8 mouse cellular contexts compared by ENCODE assay signal in the genomic region with DNA sequence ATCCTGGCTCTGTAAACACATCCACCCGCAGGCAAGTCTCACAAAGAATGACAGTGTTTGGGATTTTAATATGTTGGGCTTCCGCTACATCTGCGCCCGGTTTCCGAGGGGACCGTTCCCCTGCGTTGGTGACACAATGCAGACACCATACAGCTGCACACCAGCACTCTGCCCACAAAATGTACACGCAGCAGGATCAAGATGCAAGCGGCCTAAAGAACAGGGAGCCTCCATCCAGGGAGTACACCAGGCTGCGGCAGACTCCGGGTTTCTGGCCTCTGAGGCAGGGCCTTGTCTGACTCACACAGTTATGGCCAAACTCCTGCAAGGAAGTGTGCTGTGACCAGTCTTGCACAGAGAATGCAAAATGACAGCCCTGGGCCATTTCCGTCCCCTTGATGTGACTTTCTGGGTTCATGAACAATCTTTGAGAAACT. TPM values are rescaled to one million over a fixed set of nuclear protein-coding genes. Genes with fewer than 3 reads are reported as not detected.
DNase-seq lines count a peak whose midpoint lies in the region; ATAC-seq and TF ChIP-seq lines count a peak whose summit lies in the region.

No protein-coding gene starts in this region.

- peak overlapping the region; percentile 27; the same call in 1 of the 2 replicates for H3K27ac ChIP-seq in testis, adult 2 months (ENCODE audit: control insufficient read depth, insufficient read depth, low read depth, low read length)
- H3K27ac ChIP-seq in embryonic facial prominence, embryonic 15.5 days (replicated peaks): peak overlapping the region; percentile 82
- peak overlapping the region; percentile 82 for H3K27ac ChIP-seq in intestine, embryonic 16.5 days (ENCODE audit: low read length)
- H3K27ac ChIP-seq in midbrain, embryonic 13.5 days: peak overlapping the region; percentile 87

- no peaks in the 10 kb centered on the region for H3K36me3 ChIP-seq in testis, adult 2 months (ENCODE audit: control insufficient read depth, insufficient read depth, low read length)
- H3K36me3 ChIP-seq in embryonic facial prominence, embryonic 15.5 days: peaks cover 12% of the 10 kb centered on the region; the same call in 1 of the 2 replicates
- peaks cover 12% of the 10 kb centered on the region for H3K36me3 ChIP-seq in intestine, embryonic 16.5 days (ENCODE audit: control insufficient read depth, insufficient read depth, low read length)
- peaks cover 28% of the 10 kb centered on the region for H3K36me3 ChIP-seq in midbrain, embryonic 13.5 days

- H3K9ac ChIP-seq in embryonic facial prominence, embryonic 15.5 days: no peak overlapping the region
- peak overlapping the region; percentile 39 for H3K9ac ChIP-seq in intestine, embryonic 16.5 days (ENCODE audit: low read depth, low read length)
- H3K9ac ChIP-seq in midbrain, embryonic 13.5 days (replicated peaks): peak overlapping the region; percentile 52

- no peak overlapping the region for H3K4me3 ChIP-seq in testis, adult 2 months (ENCODE audit: control insufficient read depth, low read depth, low read length)
- no peak overlapping the region for H3K4me3 ChIP-seq in embryonic facial prominence, embryonic 15.5 days (replicated peaks)
- no peak overlapping the region for H3K4me3 ChIP-seq in intestine, embryonic 16.5 days (ENCODE audit: low read length)
- H3K4me3 ChIP-seq in midbrain, embryonic 13.5 days (replicated peaks): no peak overlapping the region

- no peak for TF ChIP-seq POLR2A in testis, adult 2 months (IDR thresholded peaks at IDR 0.05; ENCODE audit: control insufficient read depth, low read depth, low read length)

- no peak for TF ChIP-seq CTCF in testis, adult 2 months (IDR thresholded peaks at IDR 0.05; ENCODE audit: control insufficient read depth, insufficient read depth, insufficient replicate concordance, low read depth, low read length)

- WGBS in embryonic facial prominence, embryonic 15.5 days: 33% methylated on average over 12 of the region's 12 CpGs
- WGBS in intestine, embryonic 16.5 days: 30% methylated on average over 12 of the region's 12 CpGs
- 25% methylated on average over 12 of the region's 12 CpGs for WGBS in midbrain, embryonic 13.5 days

- no peak overlapping the region for H3K4me2 ChIP-seq in embryonic facial prominence, embryonic 15.5 days (replicated peaks)
- no peak overlapping the region for H3K4me2 ChIP-seq in intestine, embryonic 16.5 days (ENCODE audit: low read depth, low read length)
- peak overlapping the region; percentile 29; the same call in 1 of the 2 replicates for H3K4me2 ChIP-seq in midbrain, embryonic 13.5 days (replicated peaks)

- H3K9me3 ChIP-seq in embryonic facial prominence, embryonic 15.5 days (replicated peaks): no peaks in the 10 kb centered on the region
- H3K9me3 ChIP-seq in intestine, embryonic 16.5 days (ENCODE audit: control insufficient read depth, low read length): no peaks in the 10 kb centered on the region
- no peaks in the 10 kb centered on the region for H3K9me3 ChIP-seq in midbrain, embryonic 13.5 days

- ATAC-seq in embryonic facial prominence, embryonic 15.5 days (ENCODE audit: insufficient number of reproducible peaks, low FRiP score, low TSS enrichment, low read depth): 0 out of 2 replicates have a peak, but pooled peaks have one; percentile 40
- no peak for ATAC-seq in intestine, embryonic 16.5 days
- peak; percentile 59; the same call in 1 of the 2 replicates for ATAC-seq in midbrain, embryonic 13.5 days

- DNase-seq in testis, postnatal 10 days (ENCODE audit: low spot score): no peak
- DNase-seq in spleen, postnatal 10 days (ENCODE audit: low spot score in 2 of 2): no peak
- DNase-seq in thymus, postnatal 4 days: no peak
- DNase-seq in gastrocnemius, postnatal 10 days: no peak

- no peaks in the 10 kb centered on the region; the same call in none of the 2 replicates for H3K4me1 ChIP-seq in testis, adult 2 months (ENCODE audit: control insufficient read depth, insufficient read depth, low read length)
- peaks cover 58% of the 10 kb centered on the region for H3K4me1 ChIP-seq in embryonic facial prominence, embryonic 15.5 days
- peaks cover 51% of the 10 kb centered on the region for H3K4me1 ChIP-seq in intestine, embryonic 16.5 days (ENCODE audit: control insufficient read depth, insufficient read depth, low read length)
- peaks cover 82% of the 10 kb centered on the region for H3K4me1 ChIP-seq in midbrain, embryonic 13.5 days (replicated peaks)

- H3K27me3 ChIP-seq in testis, adult 2 months (ENCODE audit: control insufficient read depth, insufficient read depth, low read length): no peaks in the 10 kb centered on the region
- no peaks in the 10 kb centered on the region for H3K27me3 ChIP-seq in embryonic facial prominence, embryonic 15.5 days
- no peaks in the 10 kb centered on the region for H3K27me3 ChIP-seq in intestine, embryonic 16.5 days (replicated peaks; ENCODE audit: control insufficient read depth, insufficient read depth, low read length)
- no peaks in the 10 kb centered on the region for H3K27me3 ChIP-seq in midbrain, embryonic 13.5 days

RNA-seq across cellular contexts. Expression of gene Zmynd8, which starts 31.8 kb away (rescaled TPM):
- polyA plus RNA-seq in testis, adult 2 months (2012; rRNA removed): 3.0 and 4.2 TPM in 2 replicates
- 50.4 and 50.9 TPM in 2 replicates for polyA plus RNA-seq in embryonic facial prominence, embryonic 15.5 days (2015; fragmentation: Nextera tagmentation; extraction: Ambion mirVana)
- polyA plus RNA-seq in intestine, embryonic 16.5 days (2015; fragmentation: Nextera tagmentation; extraction: Ambion mirVana): 57.3 and 61.6 TPM in 2 replicates
- 85.4 and 86.8 TPM in 2 replicates for polyA plus RNA-seq in midbrain, embryonic 13.5 days (2015; fragmentation: Nextera tagmentation; extraction: Ambion mirVana)
- 10 to 100 TPM; 29.6 to 30.4 TPM for total RNA-seq in gastrocnemius, postnatal 10 days (2021)

Comparison
In these comparisons a context has a peak if more than half of its experiments do, and no peak if none do; other contexts are left out.
1. H3K27ac ChIP-seq: peak in every context shown above with its lines; median percentile 87 in midbrain, embryonic 13.5 days; 82 in embryonic facial prominence, embryonic 15.5 days; 82 in intestine, embryonic 16.5 days; 27 in testis, adult 2 months.